8 mouse cellular contexts compared by ENCODE assay signal in the genomic region with DNA sequence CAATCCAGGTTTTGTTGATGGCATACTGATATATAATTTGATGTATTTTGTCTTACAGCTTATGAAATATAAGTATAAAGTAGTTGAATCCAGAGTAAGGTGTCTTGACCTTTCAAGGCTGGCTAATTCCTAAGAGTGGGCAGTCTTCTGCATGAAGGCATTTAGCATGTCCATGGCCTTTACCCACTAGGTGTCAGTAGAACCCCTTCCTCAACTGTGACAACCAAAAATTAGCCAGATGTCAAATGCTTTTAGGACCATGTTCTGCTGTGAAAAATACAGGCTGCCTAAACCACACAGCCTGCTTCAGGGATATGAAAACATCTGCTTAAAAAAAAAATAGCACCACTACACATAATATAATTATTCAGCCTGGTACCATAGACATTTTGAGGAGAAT. TPM values are rescaled to one million over a fixed set of nuclear protein-coding genes. Genes with fewer than 3 reads are reported as not detected.
DNase-seq lines count a peak whose midpoint lies in the region; ATAC-seq and TF ChIP-seq lines count a peak whose summit lies in the region.

No protein-coding gene starts in this region.

- H3K27me3 ChIP-seq in hindbrain, postnatal 0 days (ENCODE audit: insufficient read depth, low read length), result no peaks in the 10 kb centered on the region
- H3K27me3 ChIP-seq in neural tube, embryonic 11.5 days (ENCODE audit: control insufficient read depth, insufficient read depth, low read length), result no peaks in the 10 kb centered on the region

- no peaks in the 10 kb centered on the region for H3K9me3 ChIP-seq in hindbrain, postnatal 0 days (ENCODE audit: low read length)
- H3K9me3 ChIP-seq in neural tube, embryonic 11.5 days (ENCODE audit: control insufficient read depth, low read length), result no peaks in the 10 kb centered on the region

- no peak overlapping the region for H3K4me3 ChIP-seq in layer of hippocampus, adult 2 months
- no peak overlapping the region for H3K4me3 ChIP-seq in hindbrain, postnatal 0 days (ENCODE audit: low read length)
- H3K4me3 ChIP-seq in neural tube, embryonic 11.5 days (ENCODE audit: low read depth, low read length), result no peak overlapping the region

- peak; percentile 49 for DNase-seq in adrenal gland, adult 2 months
- DNase-seq in adrenal gland, postnatal 25 days, result no peak
- peak; percentile 25 to 48 for DNase-seq in layer of hippocampus, adult 2 months (ENCODE audit: low spot score in 2 of 2)
- DNase-seq in layer of hippocampus, adult 11-12 months (ENCODE audit: low spot score), result no peak
- peak; percentile 78 for DNase-seq in ZHBTc4 (ENCODE audit: low read depth, low spot score)
- peak; percentile 86 for DNase-seq in hindbrain, postnatal 0 days (ENCODE audit: low spot score)
- DNase-seq in neural tube, embryonic 11.5 days (ENCODE audit: low spot score), result peak; percentile 56

- H3K36me3 ChIP-seq in hindbrain, postnatal 0 days (ENCODE audit: insufficient read depth, low read length), result no peaks in the 10 kb centered on the region
- no peaks in the 10 kb centered on the region for H3K36me3 ChIP-seq in neural tube, embryonic 11.5 days (ENCODE audit: control insufficient read depth, insufficient read depth, low read length)

- no peak overlapping the region for H3K9ac ChIP-seq in hindbrain, postnatal 0 days (replicated peaks; ENCODE audit: low read length)
- H3K9ac ChIP-seq in neural tube, embryonic 11.5 days (ENCODE audit: low read length), result no peak overlapping the region

- H3K4me1 ChIP-seq in hindbrain, postnatal 0 days (ENCODE audit: insufficient read depth, low read length), result no peaks in the 10 kb centered on the region
- H3K4me1 ChIP-seq in neural tube, embryonic 11.5 days (ENCODE audit: control insufficient read depth, insufficient read depth, low read length), result no peaks in the 10 kb centered on the region

- ATAC-seq in hindbrain, postnatal 0 days, result no peak
- no peak for ATAC-seq in neural tube, embryonic 11.5 days (ENCODE audit: insufficient read depth, low FRiP score, low TSS enrichment)
- no peak for ATAC-seq in megakaryocyte-erythroid progenitor cell, adult 5-6 weeks (replicated peaks; ENCODE audit: low FRiP score, low TSS enrichment, poor library complexity, severe bottlenecking)

- H3K27ac ChIP-seq in layer of hippocampus, adult 2 months, result no peak overlapping the region
- no peak overlapping the region for H3K27ac ChIP-seq in hindbrain, postnatal 0 days
- no peak overlapping the region for H3K27ac ChIP-seq in neural tube, embryonic 11.5 days (ENCODE audit: low read depth, low read length)

- TF ChIP-seq CTCF in layer of hippocampus, adult 2 months (conservative IDR thresholded peaks at IDR 0.05), result peak; percentile 88
- peak; percentile 91 for TF ChIP-seq CTCF in hindbrain, postnatal 0 days (IDR thresholded peaks at IDR 0.05; ENCODE audit: low read depth)

- H3K4me2 ChIP-seq in hindbrain, postnatal 0 days (ENCODE audit: low read depth, low read length), result no peak overlapping the region
- no peak overlapping the region for H3K4me2 ChIP-seq in neural tube, embryonic 11.5 days (ENCODE audit: low read depth)

RNA-seq across cellular contexts. Expression of gene Arhgap29, which starts 11.8 kb away (rescaled TPM):
- 10 to 100 TPM; 50.2 to 60.6 TPM for total RNA-seq in adrenal gland, adult 2 months (2021)
- polyA plus RNA-seq in adrenal gland, adult 2 months (2012; rRNA removed), result 9.1 and 9.9 TPM in 2 replicates
- total RNA-seq in adrenal gland, postnatal 25 days (2021), result 47.2 and 57.1 TPM in 2 replicates
- 10 to 100 TPM; 14.0 to 16.9 TPM for total RNA-seq in layer of hippocampus, adult 2 months (2021)
- 21.7 and 21.8 TPM in 2 replicates for total RNA-seq in hindbrain, postnatal 0 days (2014; rRNA removed)
- polyA plus RNA-seq in hindbrain, postnatal 0 days (2015; fragmentation: Nextera tagmentation; extraction: Ambion mirVana), result 13.6 and 14.8 TPM in 2 replicates
- 34.7 and 35.5 TPM in 2 replicates for polyA plus RNA-seq in neural tube, embryonic 11.5 days (2014; fragmentation: Nextera tagmentation; extraction: Ambion mirVana)
- 7.1 TPM in 1 of 2 replicates, not detected in the other for total RNA-seq in megakaryocyte-erythroid progenitor cell, adult 5-6 weeks (2014; fragmentation: Nextera tagmentation)
- total RNA-seq in megakaryocyte-erythroid progenitor cell, adult 5-6 weeks (2017), result 1.1 and 1.8 TPM in 2 replicates

Comparison
In these comparisons a context has a peak if more than half of its experiments do, and no peak if none do; other contexts are left out.
1. DNase-seq: peak in adrenal gland, adult 2 months (single experiment), layer of hippocampus, adult 2 months (2 of 2), ZHBTc4 (single experiment), hindbrain, postnatal 0 days (single experiment) and neural tube, embryonic 11.5 days (single experiment); none in adrenal gland, postnatal 25 days (single experiment) and layer of hippocampus, adult 11-12 months (single experiment).